Mouse (Mus musculus) hindbrain, postnatal 0 days (tissue): ENCODE measurements around the gene Nmur1. TPM values are rescaled to one million over a fixed set of nuclear protein-coding genes. Genes with fewer than 3 reads are reported as not detected.

Source experiments
- ATAC-seq: fragments of 200-750 bp; cut with Nextera tagmentation; 2 replicates; pipeline ENCODE4 v1.8.0; 2017; ENCODE audit warnings: mild to moderate bottlenecking, moderate TSS enrichment, moderate library complexity
- DNase-seq: peaks from one replicate; pipeline ENCODE4 v3.0.0-alpha.2; 2015; ENCODE audit warnings: low spot score
- H3K27ac ChIP-seq: fragments of 300-500 bp; sonication (generic); 2 replicates; pipeline ENCODE4 v1.5.1; 2014; ENCODE audit warnings: mild to moderate bottlenecking
- H3K27me3 ChIP-seq: fragments of 300-500 bp; sonication (generic); 2 replicates; pipeline ENCODE4 v1.6.1; 2014; ENCODE audit warnings: low read length, mixed read lengths; ENCODE audit not compliant: insufficient read depth
- H3K36me3 ChIP-seq: fragments of 300-500 bp; sonication (generic); 2 replicates; pipeline ENCODE4 v1.6.1; 2014; ENCODE audit warnings: low read length, mixed read lengths; ENCODE audit not compliant: insufficient read depth
- H3K4me1 ChIP-seq: fragments of 300-500 bp; sonication (generic); 2 replicates; pipeline ENCODE4 v1.6.1; 2014; ENCODE audit warnings: antibody characterized with exemption, low read length, mixed read lengths; ENCODE audit not compliant: insufficient read depth
- H3K4me2 ChIP-seq: fragments of 300-500 bp; sonication (generic); 2 replicates; pipeline ENCODE4 v1.6.1; 2014; ENCODE audit warnings: low read depth, mild to moderate bottlenecking, low read length, moderate library complexity, mixed read lengths
- H3K4me3 ChIP-seq: fragments of 300-500 bp; sonication (generic); 2 replicates; pipeline ENCODE4 v1.5.1; 2014; ENCODE audit warnings: low read length
- H3K9ac ChIP-seq: fragments of 300-500 bp; sonication (generic); replicated peaks from 2 replicates; pipeline ENCODE4 v1.6.1; 2014; ENCODE audit warnings: mild to moderate bottlenecking, low read length, moderate library complexity, mixed read lengths
- H3K9me3 ChIP-seq: fragments of 300-500 bp; sonication (generic); 2 replicates; pipeline ENCODE4 v1.6.1; 2016; ENCODE audit warnings: low read length, mixed read lengths
- CTCF ChIP-seq: IDR thresholded peaks from 2 replicates; pipeline ENCODE4 v1.5.1; 2016; ENCODE audit warnings: antibody characterized with exemption, control low read depth, low read depth
- WGBS: fragments of 180-500 bp; shearing (Covaris S2); extraction: QIAGEN DNeasy Blood & Tissue Kit; methylation state at CpG from one replicate; pipeline ENCODE4 v1.1.7; 2014; 5-methylcytosine and 5-hydroxymethylcytosine counted together
- polyA plus RNA-seq: library from polyadenylated mRNA; unstranded; fragments of >200 nt; fragmentation: Nextera tagmentation; extraction: Ambion mirVana; gene quantifications from 2 replicates; pipeline ENCODE4 v1.2.1, GENCODE M21; 2015
- total RNA-seq: library from RNA; depleted of rRNA; stranded (reverse); fragments of >200 nt; gene quantifications from 2 replicates; pipeline ENCODE4 v1.2.3, GENCODE M21; 2014

Gene Nmur1
- total and polyA plus RNA-seq, 2 experiments from 2014 or later: 0.16 to 0.24 TPM

DNA sequence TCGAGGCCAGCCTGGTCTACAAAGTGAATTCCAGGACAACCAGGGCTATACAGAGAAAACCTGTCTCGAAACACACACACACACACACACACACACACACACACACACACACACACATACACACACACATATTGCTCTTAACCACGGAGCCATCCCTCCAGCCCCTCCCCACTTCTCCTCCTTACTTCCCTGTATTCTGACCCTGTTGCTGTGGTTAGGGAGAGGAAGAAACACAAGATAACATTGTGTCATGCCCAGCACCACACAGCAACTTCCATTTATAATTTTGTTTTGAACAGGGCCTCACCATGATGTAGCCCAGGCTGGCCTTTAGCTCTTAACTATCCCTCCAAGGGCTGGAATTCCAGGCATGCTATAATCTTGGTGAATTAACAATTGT, 26.7 kb downstream of the Nmur1 start:
- ATAC-seq (no peak), DNase-seq (no peak)
- Histone ChIP-seq H3K4me2 (no peak overlapping the region), H3K9ac (no peak overlapping the region), H3K4me1 (no peaks in the 10 kb centered on the region), H3K4me3 (no peak overlapping the region), H3K27me3 (no peaks in the 10 kb centered on the region), H3K9me3 (no peaks in the 10 kb centered on the region), H3K36me3 (no peaks in the 10 kb centered on the region), H3K27ac (no peak overlapping the region)
- TF ChIP-seq CTCF: no peak
- 76% methylated on average over 3 of the region's 3 CpGs for WGBS

- Histone ChIP-seq H3K27ac (no peak overlapping the region), H3K4me3 (no peak overlapping the region), H3K27me3 (no peaks in the 10 kb centered on the region), H3K36me3 (no peaks in the 10 kb centered on the region), H3K4me2 (no peak overlapping the region), H3K9ac (no peak overlapping the region), H3K9me3 (no peaks in the 10 kb centered on the region), H3K4me1 (no peaks in the 10 kb centered on the region)
- DNase-seq (no peak), ATAC-seq (no peak)
- TF ChIP-seq CTCF: no peak
- WGBS: 70% methylated on average over 7 of the region's 7 CpGs
Observed at GRCm38 (mm10) chr1:86398222-86398621, 27.8 kb downstream of the Nmur1 start.

GRCm38 (mm10) chr1:86397621-86398020, 28.4 kb downstream of the Nmur1 start:
- TF ChIP-seq CTCF: no peak
- Histone ChIP-seq H3K36me3 (no peaks in the 10 kb centered on the region), H3K27ac (no peak overlapping the region), H3K27me3 (no peaks in the 10 kb centered on the region), H3K4me1 (no peaks in the 10 kb centered on the region), H3K4me2 (no peak overlapping the region), H3K9me3 (no peaks in the 10 kb centered on the region), H3K4me3 (no peak overlapping the region), H3K9ac (no peak overlapping the region)
- WGBS: 81% methylated on average over 8 of the region's 8 CpGs
- ATAC-seq: no peak
- DNase-seq: no peak

- ATAC-seq: no peak
- Histone ChIP-seq H3K4me2 (no peak overlapping the region), H3K4me1 (no peaks in the 10 kb centered on the region), H3K4me3 (no peak overlapping the region), H3K9me3 (no peaks in the 10 kb centered on the region), H3K27me3 (no peaks in the 10 kb centered on the region), H3K36me3 (no peaks in the 10 kb centered on the region), H3K9ac (no peak overlapping the region), H3K27ac (no peak overlapping the region)
- DNase-seq: no peak
- 71% methylated on average over 7 of the region's 7 CpGs for WGBS
- peak; percentile 37; the same call in 1 of the 2 replicates for TF ChIP-seq CTCF
Observed at GRCm38 (mm10) chr1:86395897-86396296, 30.1 kb downstream of the Nmur1 start.

DNA sequence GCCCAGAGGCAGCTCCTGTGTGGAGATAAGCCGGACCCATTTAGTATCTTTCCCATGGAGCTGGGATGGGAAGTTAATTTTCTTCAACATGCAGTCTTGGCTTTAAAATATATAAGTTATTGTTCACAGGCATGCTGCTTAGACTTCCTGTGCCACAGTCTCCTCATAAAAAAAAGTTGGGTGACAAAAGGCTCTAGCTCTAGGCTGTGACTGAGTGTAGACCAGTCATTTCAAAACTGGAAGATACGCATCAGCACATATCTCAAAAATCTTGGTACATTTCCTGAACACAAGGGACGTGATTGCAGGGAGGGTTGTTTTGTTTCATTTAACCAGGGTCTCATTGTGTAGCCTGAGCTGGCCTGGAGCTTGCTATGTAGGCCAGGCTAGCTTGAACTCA, 31.8 kb downstream of the Nmur1 start:
- Histone ChIP-seq H3K9ac (no peak overlapping the region), H3K4me3 (no peak overlapping the region), H3K27ac (no peak overlapping the region), H3K9me3 (no peaks in the 10 kb centered on the region), H3K36me3 (no peaks in the 10 kb centered on the region), H3K4me1 (no peaks in the 10 kb centered on the region), H3K4me2 (no peak overlapping the region), H3K27me3 (no peaks in the 10 kb centered on the region)
- TF ChIP-seq CTCF: no peak
- DNase-seq (no peak), ATAC-seq (no peak)
- 92% methylated on average over 3 of the region's 3 CpGs for WGBS

DNA sequence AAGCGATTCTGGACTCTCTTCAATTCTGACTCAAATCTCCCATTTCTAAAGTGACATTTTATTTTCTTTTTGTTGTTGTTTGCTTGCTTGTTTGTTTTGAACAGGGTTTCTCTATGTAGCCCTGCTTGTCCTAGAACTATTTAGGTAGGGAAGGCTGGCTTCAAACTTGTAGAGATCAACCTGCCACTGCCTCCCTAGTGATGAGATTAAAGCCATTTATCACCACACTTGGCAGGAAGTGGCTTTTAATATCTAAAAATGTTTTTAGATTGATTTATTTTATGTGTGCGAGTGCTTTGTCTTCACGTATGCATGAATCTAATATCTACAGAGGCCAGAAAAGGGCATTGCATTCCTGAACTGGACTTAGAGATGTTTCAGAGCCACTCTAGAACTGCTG, 32.8 kb downstream of the Nmur1 start:
- no peak overlapping the region for H3K4me2 ChIP-seq
- H3K4me1 ChIP-seq: no peaks in the 10 kb centered on the region
- H3K4me3 ChIP-seq: no peak overlapping the region
- H3K27ac ChIP-seq: no peak overlapping the region
- WGBS: 92% methylated on average over 3 of the region's 3 CpGs
- no peaks in the 10 kb centered on the region for H3K9me3 ChIP-seq
- no peak for TF ChIP-seq CTCF
- DNase-seq (no peak), ATAC-seq (no peak)
- no peak overlapping the region for H3K9ac ChIP-seq
- H3K27me3 ChIP-seq: no peaks in the 10 kb centered on the region
- H3K36me3 ChIP-seq: no peaks in the 10 kb centered on the region

GRCm38 (mm10) chr1:86391425-86391824, 34.6 kb downstream of the Nmur1 start:
- Histone ChIP-seq H3K9me3 (no peaks in the 10 kb centered on the region), H3K27me3 (no peaks in the 10 kb centered on the region), H3K36me3 (no peaks in the 10 kb centered on the region), H3K4me1 (no peaks in the 10 kb centered on the region), H3K27ac (no peak overlapping the region), H3K4me2 (no peak overlapping the region), H3K9ac (no peak overlapping the region), H3K4me3 (no peak overlapping the region)
- TF ChIP-seq CTCF: no peak
- DNase-seq (no peak), ATAC-seq (no peak)
- WGBS: 46% methylated on average over 2 of the region's 2 CpGs
